Mouse (Mus musculus) olfactory bulb, adult 2 months (tissue): ENCODE results near the gene B230104I21Rik. TPM values are rescaled to one million over a fixed set of nuclear protein-coding genes. Genes with fewer than 3 reads are reported as not detected.

Experiments used
- H3K27ac ChIP-seq: fragments of 200-500 bp; 2 replicates; pipeline ENCODE4 v1.5.1; 2012; ENCODE audit warnings: low read depth, low read length; ENCODE audit not compliant: insufficient read depth
- H3K4me1 ChIP-seq: fragments of 200-500 bp; 2 replicates; pipeline ENCODE4 v1.6.1; 2012; ENCODE audit warnings: low read length; ENCODE audit not compliant: control insufficient read depth, insufficient read depth
- H3K4me3 ChIP-seq: fragments of 200-500 bp; 2 replicates; pipeline ENCODE4 v1.5.1; 2012; ENCODE audit warnings: mild to moderate bottlenecking, low read depth, low read length, moderate library complexity; ENCODE audit not compliant: insufficient read depth
- CTCF ChIP-seq: fragments of 200-500 bp; IDR thresholded peaks from 2 replicates; pipeline ENCODE4 v1.5.1; 2012; ENCODE audit warnings: low read depth, mild to moderate bottlenecking, low read length, moderate library complexity; ENCODE audit not compliant: insufficient read depth
- POLR2A ChIP-seq: fragments of 200-500 bp; IDR thresholded peaks from 2 replicates; pipeline ENCODE4 v1.6.1; 2012; ENCODE audit warnings: mild to moderate bottlenecking, low read depth, low read length, moderate library complexity; ENCODE audit not compliant: insufficient read depth
- WGBS: fragments of 180-500 bp; shearing (Covaris S2); methylation state at CpG from one replicate; pipeline ENCODE4 v1.1.7; 2018; 5-methylcytosine and 5-hydroxymethylcytosine counted together
- polyA plus RNA-seq: library from polyadenylated mRNA; stranded (reverse); fragments of >200 nt; gene quantifications from 2 replicates; pipeline ENCODE4 v1.2.4, GENCODE M21; 2012; ENCODE audit warnings: low replicate concordance; ENCODE audit not compliant: missing spikeins, insufficient read depth, insufficient read length

The B230104I21Rik gene
- polyA plus RNA-seq, 1 experiment, result not detected

GRCm38 (mm10) chr4:154360441-154360840 is 24.5 kb downstream of the B230104I21Rik start:
- no peaks in the 10 kb centered on the region; the same call in 1 of the 2 replicates for H3K4me1 ChIP-seq
- WGBS, result 96% methylated on average over 6 of the region's 7 CpGs
- H3K4me3 ChIP-seq, result no peak overlapping the region
- TF ChIP-seq CTCF (no peak), POLR2A (no peak)
- no peak overlapping the region for H3K27ac ChIP-seq

GRCm38 (mm10) chr4:154360850-154361249 is 24.9 kb downstream of the B230104I21Rik start:
- Histone ChIP-seq H3K27ac (no peak overlapping the region), H3K4me1 (no peaks in the 10 kb centered on the region; the same call in 1 of the 2 replicates), H3K4me3 (no peak overlapping the region)
- TF ChIP-seq CTCF, result no peak
- WGBS, result 81% methylated on average over 3 of the region's 3 CpGs

DNA sequence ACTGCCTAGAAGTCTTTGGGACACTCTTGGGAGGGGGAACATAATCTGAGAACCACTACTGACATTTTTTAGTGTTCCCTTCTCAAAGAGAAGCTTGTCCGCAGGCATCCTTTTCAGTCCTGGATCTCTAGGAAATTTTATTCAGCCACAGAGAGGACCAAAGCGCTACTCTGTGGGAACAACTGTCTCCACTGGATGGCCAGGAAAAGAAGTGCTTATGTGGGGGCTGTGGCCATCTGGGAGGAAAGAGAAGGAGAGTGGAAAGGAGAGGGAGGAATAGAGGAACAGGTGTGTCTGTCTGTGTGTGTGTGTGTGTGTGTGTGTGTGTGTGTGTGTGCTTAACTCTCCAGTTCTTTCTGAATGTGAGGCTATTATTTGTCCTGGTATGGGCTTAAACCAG is 28.8 kb downstream of the B230104I21Rik start:
- H3K27ac ChIP-seq, result no peak overlapping the region
- no peak overlapping the region for H3K4me3 ChIP-seq
- 89% methylated on average over 2 of the region's 2 CpGs for WGBS
- no peaks in the 10 kb centered on the region; the same call in 1 of the 2 replicates for H3K4me1 ChIP-seq
- no peak for TF ChIP-seq POLR2A
- no peak for TF ChIP-seq CTCF

- Histone ChIP-seq H3K4me1 (no peaks in the 10 kb centered on the region; the same call in 1 of the 2 replicates), H3K4me3 (no peak overlapping the region), H3K27ac (no peak overlapping the region)
- WGBS, result 89% methylated on average over 6 of the region's 6 CpGs
- no peak for TF ChIP-seq POLR2A
- TF ChIP-seq CTCF, result no peak
These were observed 30.9 kb downstream of the B230104I21Rik start for GRCm38 (mm10) chr4:154366836-154367235.

DNA sequence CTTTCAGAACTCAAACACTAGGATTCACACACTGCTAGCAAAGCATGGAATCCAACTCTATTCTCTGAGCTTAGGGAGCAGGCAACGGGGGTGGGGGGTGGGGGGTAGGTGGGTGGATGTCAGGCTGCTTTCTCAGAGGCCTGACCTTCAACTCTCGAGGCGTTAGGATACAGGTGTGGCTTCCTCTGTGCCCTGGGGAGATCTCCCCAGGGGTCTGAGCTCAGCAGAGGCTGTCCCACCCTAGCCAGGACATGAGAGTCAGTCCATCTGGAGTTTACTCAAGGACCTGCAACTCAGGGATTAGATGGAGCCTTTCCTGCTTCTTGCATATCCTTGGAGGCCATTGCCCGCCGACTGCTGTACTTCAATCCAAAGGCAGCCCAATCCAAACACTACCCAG is 33.2 kb downstream of the B230104I21Rik start:
- WGBS, result 89% methylated on average over 5 of the region's 5 CpGs
- TF ChIP-seq POLR2A, result no peak
- no peak for TF ChIP-seq CTCF
- no peaks in the 10 kb centered on the region; the same call in 1 of the 2 replicates for H3K4me1 ChIP-seq
- H3K4me3 ChIP-seq, result no peak overlapping the region
- no peak overlapping the region for H3K27ac ChIP-seq

- Histone ChIP-seq H3K4me3 (no peak overlapping the region), H3K27ac (no peak overlapping the region), H3K4me1 (no peaks in the 10 kb centered on the region; the same call in 1 of the 2 replicates)
- 82% methylated on average over 8 of the region's 8 CpGs for WGBS
- TF ChIP-seq POLR2A (no peak), CTCF (no peak)
These were observed 34.9 kb downstream of the B230104I21Rik start for GRCm38 (mm10) chr4:154370841-154371240.

- no peak for TF ChIP-seq CTCF
- TF ChIP-seq POLR2A, result no peak
- H3K4me1 ChIP-seq, result no peaks in the 10 kb centered on the region
- 85% methylated on average over 13 of the region's 13 CpGs for WGBS
- H3K27ac ChIP-seq, result no peak overlapping the region
- no peak overlapping the region for H3K4me3 ChIP-seq
These were observed 35.8 kb downstream of the B230104I21Rik start for GRCm38 (mm10) chr4:154371542-154372247.

DNA sequence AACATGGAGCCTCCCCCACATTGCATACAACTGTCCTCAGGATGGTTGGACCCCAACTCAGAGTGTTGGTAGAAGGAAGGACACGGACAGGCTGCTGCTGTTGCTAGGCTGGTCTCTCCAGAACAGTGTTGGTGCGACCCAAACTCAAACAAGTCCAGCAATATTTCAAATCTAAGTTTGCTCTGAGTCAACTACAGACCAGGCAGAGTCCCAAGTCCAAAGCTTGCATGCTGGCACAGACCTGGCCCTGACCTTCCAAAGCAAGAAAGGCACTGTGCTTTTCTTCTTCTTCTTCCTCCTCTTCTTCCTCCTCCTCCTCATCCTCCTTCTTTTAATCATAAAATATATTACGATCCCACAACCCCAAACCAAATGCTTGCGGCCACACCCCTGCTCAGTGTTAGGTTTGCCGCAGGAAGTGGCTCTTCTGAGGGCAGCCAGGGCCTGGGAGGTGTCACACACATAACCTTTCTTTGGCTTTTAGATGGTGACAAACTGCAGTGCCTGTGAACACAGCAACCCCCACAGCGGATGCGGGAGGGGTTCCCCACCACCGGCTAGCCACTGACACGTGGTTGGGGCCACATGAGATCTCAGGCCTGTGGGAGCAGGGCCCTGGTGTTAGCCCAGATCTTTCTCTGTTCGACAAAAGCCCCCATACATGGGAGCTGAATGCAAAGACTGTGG is 40.2 kb downstream of the B230104I21Rik start:
- H3K27ac ChIP-seq, result no peak overlapping the region
- WGBS, result 93% methylated on average over 10 of the region's 10 CpGs
- TF ChIP-seq CTCF (no peak), POLR2A (no peak)
- no peak overlapping the region for H3K4me3 ChIP-seq
- peaks cover 10% of the 10 kb centered on the region for H3K4me1 ChIP-seq

DNA sequence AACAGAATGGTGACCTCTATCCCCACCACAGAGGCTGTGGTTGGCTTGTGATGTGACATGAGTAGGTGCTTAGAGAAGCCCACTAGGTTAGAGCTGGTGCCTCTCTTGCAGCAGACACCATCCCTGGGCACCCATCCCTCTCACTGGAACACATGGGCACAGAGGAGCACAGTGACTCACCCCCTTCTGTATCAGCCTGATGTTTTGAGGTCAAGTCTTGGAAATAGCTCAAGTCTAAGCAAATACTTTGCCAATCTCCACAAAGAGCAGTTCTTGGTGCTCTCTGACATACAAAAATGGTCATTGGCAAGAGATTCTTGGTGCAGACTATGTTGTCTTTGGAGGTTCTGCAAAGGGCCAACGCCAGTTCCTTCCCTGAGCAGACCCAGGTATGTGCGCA is 42.9 kb downstream of the B230104I21Rik start:
- 77% methylated on average over 2 of the region's 2 CpGs for WGBS
- TF ChIP-seq POLR2A (no peak), CTCF (no peak)
- Histone ChIP-seq H3K4me3 (no peak overlapping the region), H3K27ac (no peak overlapping the region), H3K4me1 (peaks cover 10% of the 10 kb centered on the region)
